Mouse (Mus musculus): ENCODE measurements at regions not wholly inside any gene's neighbourhood (a gene's known extent, or its start where the extent isn't known, plus 50 kb on each side); places are given as distances from the start of the nearest gene placed in this dataset.
A peak's percentile ranks its signal among the peaks of the same experiment; 100 is the strongest.

DNA sequence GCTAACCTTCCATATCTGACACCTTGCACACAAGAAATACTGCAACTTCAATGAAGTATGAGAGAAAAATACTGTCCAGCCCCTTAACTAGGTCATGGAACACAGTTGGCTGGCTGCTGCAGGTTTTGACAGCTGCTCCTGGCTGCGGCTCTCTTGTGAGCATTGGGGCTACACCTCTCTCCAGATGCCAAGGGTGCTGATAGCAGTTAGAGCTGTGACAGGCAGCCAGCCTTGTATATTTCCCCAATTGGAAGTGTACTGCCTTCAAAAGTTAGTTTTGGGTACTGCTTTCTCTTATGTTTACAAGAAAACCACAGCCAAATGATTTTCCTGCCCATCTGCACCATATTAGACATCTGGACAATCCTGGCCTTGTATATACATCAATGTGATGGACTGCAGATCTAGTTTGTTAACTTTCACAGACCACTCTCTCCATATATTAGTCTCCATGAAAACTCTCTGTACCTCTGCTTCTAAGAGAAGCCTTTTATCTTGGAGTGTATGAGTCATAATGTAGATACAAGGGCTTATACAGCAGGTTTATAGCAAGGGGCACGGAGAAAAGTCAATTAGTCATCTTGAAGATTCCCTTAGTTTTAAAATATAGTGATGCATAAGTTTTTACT lies 470.0 kb upstream of the Tecrl start:
- no peaks in the 10 kb centered on the region for H3K27me3 ChIP-seq (ENCODE audit: control insufficient read depth, insufficient read depth, low read length)
- H3K9me3 ChIP-seq (replicated peaks; ENCODE audit: control insufficient read depth, low read length): no peaks in the 10 kb centered on the region
- ATAC-seq (ENCODE audit: insufficient read depth, low read depth): no peak
- no peak for TF ChIP-seq CTCF (IDR thresholded peaks at IDR 0.05; ENCODE audit: low read depth)
- TF ChIP-seq EP300 (IDR thresholded peaks at IDR 0.05; ENCODE audit: low read depth): no peak
- H3K36me3 ChIP-seq (replicated peaks; ENCODE audit: control insufficient read depth, insufficient read depth, low read length): no peaks in the 10 kb centered on the region
- H3K9ac ChIP-seq (replicated peaks; ENCODE audit: low read depth, low read length): no peak overlapping the region
- H3K4me1 ChIP-seq (ENCODE audit: control insufficient read depth, insufficient read depth): no peaks in the 10 kb centered on the region
- H3K27ac ChIP-seq (ENCODE audit: low read depth): no peak overlapping the region
- no peak overlapping the region for H3K4me2 ChIP-seq (ENCODE audit: low read depth, low read length)
- DNase-seq (ENCODE audit: low spot score): no peak
- H3K4me3 ChIP-seq (ENCODE audit: low read depth, low read length): no peak overlapping the region
- WGBS: 24% methylated on average over 2 of the region's 2 CpGs

- H3K27ac ChIP-seq (ENCODE audit: low read depth): no peak overlapping the region
- ATAC-seq (ENCODE audit: insufficient read depth, low read depth): no peak
- 39% methylated on average over 2 of the region's 2 CpGs for WGBS
These were observed 456.3 kb upstream of the Tecrl start for GRCm38 (mm10) chr5:83811309-83811708.

GRCm38 (mm10) chr5:83800028-83800427 lies 445.0 kb upstream of the Tecrl start:
- Histone ChIP-seq H3K27me3 (ENCODE audit: control insufficient read depth, insufficient read depth, low read length) (no peaks in the 10 kb centered on the region), H3K4me2 (ENCODE audit: low read depth, low read length) (no peak overlapping the region), H3K4me3 (ENCODE audit: low read depth, low read length) (no peak overlapping the region), H3K4me1 (ENCODE audit: control insufficient read depth, insufficient read depth) (no peaks in the 10 kb centered on the region), H3K27ac (ENCODE audit: low read depth) (no peak overlapping the region), H3K36me3 (replicated peaks; ENCODE audit: control insufficient read depth, insufficient read depth, low read length) (no peaks in the 10 kb centered on the region), H3K9me3 (replicated peaks; ENCODE audit: control insufficient read depth, low read length) (no peaks in the 10 kb centered on the region), H3K9ac (replicated peaks; ENCODE audit: low read depth, low read length) (no peak overlapping the region)
- no peak for TF ChIP-seq EP300 (IDR thresholded peaks at IDR 0.05; ENCODE audit: low read depth)
- no peak for TF ChIP-seq CTCF (IDR thresholded peaks at IDR 0.05; ENCODE audit: low read depth)
- ATAC-seq (ENCODE audit: insufficient read depth, low read depth) (no peak), DNase-seq (ENCODE audit: low spot score) (no peak)
- 49% methylated on average over 3 of the region's 3 CpGs for WGBS

More at GRCm38 (mm10) chr5:83811309-83811708, 456.3 kb upstream of the Tecrl start:
- no peaks in the 10 kb centered on the region for H3K36me3 ChIP-seq (replicated peaks; ENCODE audit: control insufficient read depth, insufficient read depth, low read length)
- H3K4me2 ChIP-seq (ENCODE audit: low read depth, low read length): no peak overlapping the region
- no peak for TF ChIP-seq EP300 (IDR thresholded peaks at IDR 0.05; ENCODE audit: low read depth)
- no peak for TF ChIP-seq CTCF (IDR thresholded peaks at IDR 0.05; ENCODE audit: low read depth)
- H3K9ac ChIP-seq (replicated peaks; ENCODE audit: low read depth, low read length): no peak overlapping the region
- no peak overlapping the region for H3K4me3 ChIP-seq (ENCODE audit: low read depth, low read length)
- no peaks in the 10 kb centered on the region for H3K9me3 ChIP-seq (replicated peaks; ENCODE audit: control insufficient read depth, low read length)
- no peak for DNase-seq (ENCODE audit: low spot score)
- no peaks in the 10 kb centered on the region for H3K27me3 ChIP-seq (ENCODE audit: control insufficient read depth, insufficient read depth, low read length)
- H3K4me1 ChIP-seq (ENCODE audit: control insufficient read depth, insufficient read depth): no peaks in the 10 kb centered on the region

- no peak overlapping the region for H3K9ac ChIP-seq (replicated peaks; ENCODE audit: low read depth, low read length)
- H3K36me3 ChIP-seq (replicated peaks; ENCODE audit: control insufficient read depth, insufficient read depth, low read length): no peaks in the 10 kb centered on the region
- no peaks in the 10 kb centered on the region for H3K9me3 ChIP-seq (replicated peaks; ENCODE audit: control insufficient read depth, low read length)
- ATAC-seq (ENCODE audit: insufficient read depth, low read depth) (no peak), DNase-seq (ENCODE audit: low spot score) (no peak)
- 29% methylated on average over 1 of the region's 1 CpGs for WGBS
- no peak overlapping the region for H3K4me2 ChIP-seq (ENCODE audit: low read depth, low read length)
- TF ChIP-seq CTCF (IDR thresholded peaks at IDR 0.05; ENCODE audit: low read depth): no peak
- TF ChIP-seq EP300 (IDR thresholded peaks at IDR 0.05; ENCODE audit: low read depth): no peak
- no peak overlapping the region for H3K4me3 ChIP-seq (ENCODE audit: low read depth, low read length)
- no peaks in the 10 kb centered on the region for H3K27me3 ChIP-seq (ENCODE audit: control insufficient read depth, insufficient read depth, low read length)
- no peaks in the 10 kb centered on the region for H3K4me1 ChIP-seq (ENCODE audit: control insufficient read depth, insufficient read depth)
- no peak overlapping the region for H3K27ac ChIP-seq (ENCODE audit: low read depth)
These were observed 425.4 kb upstream of the Tecrl start for GRCm38 (mm10) chr5:83780419-83780818.

- Histone ChIP-seq H3K4me1 (ENCODE audit: control insufficient read depth, insufficient read depth) (no peaks in the 10 kb centered on the region), H3K4me3 (ENCODE audit: low read depth, low read length) (no peak overlapping the region), H3K4me2 (ENCODE audit: low read depth, low read length) (no peak overlapping the region), H3K27ac (ENCODE audit: low read depth) (no peak overlapping the region), H3K9me3 (replicated peaks; ENCODE audit: control insufficient read depth, low read length) (no peaks in the 10 kb centered on the region), H3K27me3 (ENCODE audit: control insufficient read depth, insufficient read depth, low read length) (no peaks in the 10 kb centered on the region), H3K9ac (replicated peaks; ENCODE audit: low read depth, low read length) (no peak overlapping the region), H3K36me3 (replicated peaks; ENCODE audit: control insufficient read depth, insufficient read depth, low read length) (no peaks in the 10 kb centered on the region)
- ATAC-seq (ENCODE audit: insufficient read depth, low read depth) (no peak), DNase-seq (ENCODE audit: low spot score) (no peak)
- 20% methylated on average over 3 of the region's 3 CpGs for WGBS
- TF ChIP-seq CTCF (IDR thresholded peaks at IDR 0.05; ENCODE audit: low read depth) (peak; percentile 44), EP300 (IDR thresholded peaks at IDR 0.05; ENCODE audit: low read depth) (no peak)
These were observed 423.4 kb upstream of the Tecrl start for GRCm38 (mm10) chr5:83778310-83778972.

Data from heart, postnatal 0 days (tissue).